Mouse (Mus musculus): ENCODE measurements around the gene Zswim9. TPM values are rescaled to one million over a fixed set of nuclear protein-coding genes. Genes with fewer than 3 reads are reported as not detected.

The Zswim9 gene
- 12.8 and 14.6 TPM in 2 replicates for polyA plus RNA-seq (2015; fragmentation: Nextera tagmentation; extraction: Ambion mirVana)

- Histone ChIP-seq H3K9ac (replicated peaks) (peak within 1 kb of the TSS; percentile 94), H3K27ac (replicated peaks) (peak within 1 kb of the TSS; percentile 94), H3K4me3 (peak within 1 kb of the TSS; percentile 92), H3K4me1 (peaks cover 7% of the 10 kb centered on the region), H3K27me3 (no peaks in the 10 kb centered on the region), H3K36me3 (peaks cover 29% of the 10 kb centered on the region), H3K9me3 (no peaks in the 10 kb centered on the region), H3K4me2 (replicated peaks) (peak within 1 kb of the TSS; percentile 56)
- under 1% methylated on average over 39 of the region's 39 CpGs for WGBS
- peak; percentile 98 for ATAC-seq (replicated peaks)
These were observed at the start of gene Zswim9 for GRCm38 (mm10) chr7:13278308-13278891. TSS of gene Zswim9 (minus strand) at chr7:13278721.

- Histone ChIP-seq H3K4me2 (replicated peaks) (no peak within 1 kb of the TSS), H3K9ac (replicated peaks) (no peak within 1 kb of the TSS), H3K27me3 (no peaks in the 10 kb centered on the region), H3K4me1 (no peaks in the 10 kb centered on the region), H3K36me3 (no peaks in the 10 kb centered on the region), H3K27ac (replicated peaks) (no peak within 1 kb of the TSS), H3K9me3 (no peaks in the 10 kb centered on the region), H3K4me3 (no peak within 1 kb of the TSS)
- no peak for ATAC-seq (replicated peaks)
- WGBS, result 84% methylated on average over 2 of the region's 2 CpGs
These were observed 45.8 kb upstream of the Zswim9 start, which contains the start of gene Pla2g4c for GRCm38 (mm10) chr7:13324316-13324715. TSS of gene Pla2g4c (plus strand) at chr7:13324655.

GRCm38 (mm10) chr7:13321424-13321823, 42.9 kb upstream of the Zswim9 start:
- no peaks in the 10 kb centered on the region for H3K27me3 ChIP-seq
- H3K4me2 ChIP-seq (replicated peaks), result no peak overlapping the region
- no peak overlapping the region for H3K9ac ChIP-seq (replicated peaks)
- H3K9me3 ChIP-seq, result no peaks in the 10 kb centered on the region
- ATAC-seq (replicated peaks), result no peak
- no peak overlapping the region for H3K27ac ChIP-seq (replicated peaks)
- no peak overlapping the region for H3K4me3 ChIP-seq
- 89% methylated on average over 3 of the region's 3 CpGs for WGBS
- H3K4me1 ChIP-seq, result no peaks in the 10 kb centered on the region
- no peaks in the 10 kb centered on the region for H3K36me3 ChIP-seq

DNA sequence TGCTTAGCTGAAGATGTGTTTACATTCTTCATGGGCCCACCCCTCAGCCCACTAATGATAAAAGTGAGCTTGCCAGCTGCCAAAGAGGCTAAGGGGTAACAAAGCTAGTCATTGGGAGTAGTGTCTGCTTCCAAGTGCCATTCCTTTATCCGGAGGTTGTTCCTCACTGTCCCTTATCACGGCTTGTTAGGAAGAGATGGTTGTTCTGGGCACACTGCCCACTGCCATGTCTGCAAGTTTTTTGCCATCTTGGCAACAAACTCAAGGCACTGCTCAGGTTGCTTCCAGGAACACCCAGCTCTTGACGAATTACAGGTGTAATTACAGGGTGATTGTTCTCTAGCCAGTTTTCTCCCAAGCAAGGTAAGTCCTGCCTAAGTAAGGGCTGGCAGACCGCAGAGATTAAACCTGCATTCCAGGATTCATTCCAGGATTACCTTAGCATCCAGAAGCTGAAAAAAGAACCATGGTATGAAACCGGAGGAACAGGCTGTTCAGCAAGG, 35.6 kb upstream of the Zswim9 start:
- WGBS, result 75% methylated on average over 5 of the region's 5 CpGs
- no peak for ATAC-seq (replicated peaks)
- no peaks in the 10 kb centered on the region for H3K4me1 ChIP-seq
- H3K9ac ChIP-seq (replicated peaks), result no peak overlapping the region
- H3K4me3 ChIP-seq, result no peak overlapping the region
- no peak overlapping the region for H3K4me2 ChIP-seq (replicated peaks)
- H3K9me3 ChIP-seq, result no peaks in the 10 kb centered on the region
- peaks cover 21% of the 10 kb centered on the region; the same call in 1 of the 2 replicates for H3K36me3 ChIP-seq
- H3K27ac ChIP-seq (replicated peaks), result no peak overlapping the region
- no peaks in the 10 kb centered on the region for H3K27me3 ChIP-seq

DNA sequence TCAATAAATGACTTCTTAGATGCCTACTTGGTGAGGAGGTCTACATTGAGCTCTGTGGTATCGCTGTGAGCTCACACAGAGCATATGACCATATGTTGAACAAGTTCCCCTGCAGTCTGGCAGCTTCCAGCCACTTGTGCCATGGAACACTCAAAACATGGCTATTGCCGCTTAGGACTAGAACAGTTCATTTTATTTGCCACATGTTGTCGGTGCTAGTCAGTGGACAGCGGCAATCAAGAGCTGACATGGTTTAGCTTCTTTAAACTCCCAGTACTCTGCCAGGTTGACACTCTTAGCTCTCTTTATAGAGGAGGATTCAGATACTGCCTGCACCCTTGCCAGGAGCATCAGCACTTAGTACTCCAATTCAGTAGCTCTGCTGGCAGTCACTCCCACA, 32.9 kb upstream of the Zswim9 start:
- no peak overlapping the region for H3K4me3 ChIP-seq
- H3K9me3 ChIP-seq, result no peaks in the 10 kb centered on the region
- no peak overlapping the region for H3K4me2 ChIP-seq (replicated peaks)
- H3K36me3 ChIP-seq, result peaks cover 37% of the 10 kb centered on the region
- H3K9ac ChIP-seq (replicated peaks), result no peak overlapping the region
- 98% methylated on average over 4 of the region's 4 CpGs for WGBS
- H3K27ac ChIP-seq (replicated peaks), result no peak overlapping the region
- H3K27me3 ChIP-seq, result no peaks in the 10 kb centered on the region
- H3K4me1 ChIP-seq, result no peaks in the 10 kb centered on the region
- ATAC-seq (replicated peaks), result no peak

- Histone ChIP-seq H3K4me1 (no peaks in the 10 kb centered on the region), H3K27me3 (no peaks in the 10 kb centered on the region), H3K9ac (replicated peaks) (no peak overlapping the region), H3K4me3 (no peak overlapping the region), H3K27ac (replicated peaks) (no peak overlapping the region), H3K9me3 (no peaks in the 10 kb centered on the region), H3K36me3 (peaks cover 44% of the 10 kb centered on the region), H3K4me2 (replicated peaks) (no peak overlapping the region)
- no peak for ATAC-seq (replicated peaks)
- 95% methylated on average over 6 of the region's 6 CpGs for WGBS
These were observed 32.1 kb upstream of the Zswim9 start for GRCm38 (mm10) chr7:13310493-13311199.

- 95% methylated on average over 2 of the region's 2 CpGs for WGBS
- H3K4me1 ChIP-seq, result no peaks in the 10 kb centered on the region
- ATAC-seq (replicated peaks), result no peak
- no peaks in the 10 kb centered on the region for H3K27me3 ChIP-seq
- no peak overlapping the region for H3K4me3 ChIP-seq
- H3K4me2 ChIP-seq (replicated peaks), result no peak overlapping the region
- no peak overlapping the region for H3K27ac ChIP-seq (replicated peaks)
- no peak overlapping the region for H3K9ac ChIP-seq (replicated peaks)
- H3K36me3 ChIP-seq, result peaks cover 50% of the 10 kb centered on the region
- H3K9me3 ChIP-seq, result no peaks in the 10 kb centered on the region
These were observed 30.9 kb upstream of the Zswim9 start for GRCm38 (mm10) chr7:13309407-13309806.

DNA sequence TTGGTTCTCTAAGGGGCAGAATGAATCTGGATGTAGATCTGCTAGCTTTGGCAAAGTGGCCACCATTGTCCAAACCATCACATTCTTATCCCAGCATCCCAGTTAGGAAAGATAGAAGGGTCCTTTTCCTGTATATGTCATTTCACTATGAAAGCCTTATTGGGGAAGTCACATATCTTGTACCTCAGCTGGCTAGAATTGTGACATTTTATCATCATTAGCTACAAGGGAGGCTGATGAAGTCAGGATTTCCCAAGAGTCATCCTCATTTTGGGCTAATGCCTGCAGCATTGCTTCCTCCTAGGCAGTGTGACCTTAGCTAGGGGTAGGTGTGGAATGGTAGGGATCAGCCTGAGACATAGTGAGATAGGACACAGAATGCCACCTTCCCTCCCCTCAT, 24.9 kb upstream of the Zswim9 start:
- no peaks in the 10 kb centered on the region for H3K27me3 ChIP-seq

GRCm38 (mm10) chr7:13302780-13303179, 24.3 kb upstream of the Zswim9 start:
- ATAC-seq (replicated peaks), result no peak

More for the DNA sequence above, 24.9 kb upstream of the Zswim9 start:
- Histone ChIP-seq H3K4me1 (no peaks in the 10 kb centered on the region), H3K4me3 (no peak overlapping the region), H3K4me2 (replicated peaks) (no peak overlapping the region), H3K9me3 (no peaks in the 10 kb centered on the region), H3K9ac (replicated peaks) (no peak overlapping the region), H3K27ac (replicated peaks) (no peak overlapping the region), H3K36me3 (peaks cover 64% of the 10 kb centered on the region)
- ATAC-seq (replicated peaks), result no peak

GRCm38 (mm10) chr7:13301643-13302042, 23.1 kb upstream of the Zswim9 start:
- peaks cover 57% of the 10 kb centered on the region for H3K36me3 ChIP-seq
- no peaks in the 10 kb centered on the region for H3K27me3 ChIP-seq
- WGBS, result 95% methylated on average over 1 of the region's 1 CpGs
- ATAC-seq (replicated peaks), result no peak
- no peaks in the 10 kb centered on the region for H3K4me1 ChIP-seq
- no peak overlapping the region for H3K4me3 ChIP-seq
- H3K27ac ChIP-seq (replicated peaks), result no peak overlapping the region
- H3K4me2 ChIP-seq (replicated peaks), result no peak overlapping the region
- H3K9ac ChIP-seq (replicated peaks), result no peak overlapping the region
- no peaks in the 10 kb centered on the region for H3K9me3 ChIP-seq

More at GRCm38 (mm10) chr7:13302780-13303179, 24.3 kb upstream of the Zswim9 start:
- no peak overlapping the region for H3K27ac ChIP-seq (replicated peaks)
- no peaks in the 10 kb centered on the region for H3K9me3 ChIP-seq
- H3K4me1 ChIP-seq, result no peaks in the 10 kb centered on the region
- no peak overlapping the region for H3K4me2 ChIP-seq (replicated peaks)
- WGBS, result 87% methylated on average over 2 of the region's 2 CpGs
- no peak overlapping the region for H3K4me3 ChIP-seq
- H3K36me3 ChIP-seq, result peaks cover 61% of the 10 kb centered on the region
- H3K27me3 ChIP-seq, result no peaks in the 10 kb centered on the region
- no peak overlapping the region for H3K9ac ChIP-seq (replicated peaks)

GRCm38 (mm10) chr7:13298821-13299220, 20.3 kb upstream of the Zswim9 start:
- ATAC-seq (replicated peaks), result no peak
- Histone ChIP-seq H3K27me3 (no peaks in the 10 kb centered on the region), H3K9ac (replicated peaks) (no peak overlapping the region), H3K4me1 (no peaks in the 10 kb centered on the region), H3K4me2 (replicated peaks) (no peak overlapping the region), H3K36me3 (peaks cover 53% of the 10 kb centered on the region), H3K4me3 (no peak overlapping the region), H3K27ac (replicated peaks) (no peak overlapping the region), H3K9me3 (no peaks in the 10 kb centered on the region)
- WGBS, result 95% methylated on average over 5 of the region's 5 CpGs

- no peak overlapping the region for H3K4me2 ChIP-seq (replicated peaks)
- H3K9ac ChIP-seq (replicated peaks), result no peak overlapping the region
- WGBS, result 93% methylated on average over 1 of the region's 1 CpGs
- no peaks in the 10 kb centered on the region for H3K27me3 ChIP-seq
- H3K36me3 ChIP-seq, result peaks cover 60% of the 10 kb centered on the region
- no peak overlapping the region for H3K27ac ChIP-seq (replicated peaks)
- no peaks in the 10 kb centered on the region for H3K4me1 ChIP-seq
- no peak overlapping the region for H3K4me3 ChIP-seq
- no peaks in the 10 kb centered on the region for H3K9me3 ChIP-seq
- no peak for ATAC-seq (replicated peaks)
These were observed 19.1 kb upstream of the Zswim9 start for GRCm38 (mm10) chr7:13297636-13298035.

Measured in forebrain, embryonic 15.5 days (tissue).